Mouse (Mus musculus) T-helper 2 cell (primary cell): ENCODE data around the gene Rreb1.

Experiments used
- in situ Hi-C: fragments of 300-600 bp; cut with MboI, MseI; formaldehyde crosslinking; loops from one replicate; pipeline ENCODE4 v1.15.1; 2025; ENCODE audit warnings: high pct_unique_total_duplicates

Gene Rreb1

GRCm38 (mm10) chr13:37779251-37779667 is 1.1 kb downstream of the Rreb1 start:
- in situ Hi-C loops, result no loop called here

GRCm38 (mm10) chr13:37781557-37781956 is 3.4 kb downstream of the Rreb1 start:
- in situ Hi-C loops, result no loop called here

- in situ Hi-C loops, result no loop called here
Observed at GRCm38 (mm10) chr13:37782144-37782543, 3.9 kb downstream of the Rreb1 start.

GRCm38 (mm10) chr13:37783676-37784075 is 5.5 kb downstream of the Rreb1 start:
- in situ Hi-C loops, result no loop called here

GRCm38 (mm10) chr13:37784226-37784625 is 6.0 kb downstream of the Rreb1 start:
- in situ Hi-C loops, result no loop called here

GRCm38 (mm10) chr13:37792739-37793336 is 14.6 kb downstream of the Rreb1 start:
- in situ Hi-C loops, result no loop called here

GRCm38 (mm10) chr13:37798811-37799210 is 20.6 kb downstream of the Rreb1 start:
- in situ Hi-C loops, result no loop called here

GRCm38 (mm10) chr13:37799413-37799812 is 21.2 kb downstream of the Rreb1 start:
- in situ Hi-C loops, result no loop called here

- in situ Hi-C loops, result no loop called here
Observed at GRCm38 (mm10) chr13:37801101-37802075, 23.2 kb downstream of the Rreb1 start.

- in situ Hi-C loops, result no loop called here
Observed at GRCm38 (mm10) chr13:37802246-37803003, 24.2 kb downstream of the Rreb1 start.

GRCm38 (mm10) chr13:37803244-37803643 is 25.0 kb downstream of the Rreb1 start:
- in situ Hi-C loops, result no loop called here

GRCm38 (mm10) chr13:37804023-37804422 is 25.8 kb downstream of the Rreb1 start:
- in situ Hi-C loops, result no loop called here

- in situ Hi-C loops, result no loop called here
Observed at GRCm38 (mm10) chr13:37815001-37815400, 36.8 kb downstream of the Rreb1 start.

GRCm38 (mm10) chr13:37816736-37817135 is 38.5 kb downstream of the Rreb1 start:
- in situ Hi-C loops, result no loop called here

- in situ Hi-C loops, result no loop called here
Observed at GRCm38 (mm10) chr13:37821413-37821812, 43.2 kb downstream of the Rreb1 start.

- in situ Hi-C loops, result no loop called here
Observed at GRCm38 (mm10) chr13:37824331-37824920, 46.2 kb downstream of the Rreb1 start.

GRCm38 (mm10) chr13:37824956-37825645 is 46.9 kb downstream of the Rreb1 start:
- in situ Hi-C loops, result no loop called here

GRCm38 (mm10) chr13:37825646-37826280 is 47.6 kb downstream of the Rreb1 start:
- in situ Hi-C loops, result no loop called here

GRCm38 (mm10) chr13:37826281-37826993 is 48.2 kb downstream of the Rreb1 start:
- in situ Hi-C loops, result no loop called here

- in situ Hi-C loops, result no loop called here
Observed at GRCm38 (mm10) chr13:37826994-37827262, 48.7 kb downstream of the Rreb1 start.
